Mouse (Mus musculus): ENCODE results near the gene Dusp8. TPM values are rescaled to one million over a fixed set of nuclear protein-coding genes. Genes with fewer than 3 reads are reported as not detected.

Dusp8 gene
- total RNA-seq, 1 experiment from 2014 or later: 0.15 TPM

DNA sequence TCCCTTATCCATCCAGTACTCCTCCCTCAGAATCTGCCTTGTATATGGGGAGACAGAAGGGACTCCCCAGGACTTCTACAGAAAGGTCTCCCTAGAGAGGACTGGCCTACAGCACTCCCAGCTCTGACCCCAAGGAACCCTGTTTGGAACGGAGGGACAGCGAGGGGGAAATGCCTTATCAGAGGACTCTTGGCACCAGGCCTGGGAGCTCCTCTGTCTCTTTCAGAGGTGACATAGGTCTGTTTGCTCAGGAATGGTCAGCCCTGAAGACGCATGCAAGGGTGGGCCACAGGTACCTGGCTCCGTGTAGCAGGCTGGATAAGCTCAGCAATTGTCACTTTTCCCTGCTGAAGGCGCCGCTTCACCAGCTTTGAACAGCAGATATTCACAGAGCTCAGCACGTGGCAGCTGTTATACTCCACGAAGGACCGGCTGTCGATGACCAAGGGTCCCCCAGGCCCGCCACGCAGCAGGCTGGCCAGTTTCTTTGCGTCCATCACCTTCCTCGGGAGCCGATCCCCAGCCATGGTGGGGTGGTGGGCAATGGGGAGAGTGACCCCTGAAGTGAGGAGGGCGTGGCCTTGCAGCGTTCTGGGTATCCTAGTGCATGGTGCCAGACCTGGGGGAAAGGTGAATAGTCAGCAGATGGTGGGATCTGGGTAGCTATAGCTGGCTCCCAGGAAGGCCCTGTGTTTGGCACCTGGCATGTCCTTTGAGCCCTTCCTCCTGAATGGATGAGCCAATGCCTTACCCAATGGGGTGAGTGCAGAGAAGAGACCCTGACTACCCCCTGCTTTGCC is 5.8 kb downstream of the Dusp8 start:
- no peak for ATAC-seq (replicated peaks in 1 of 2; ENCODE audit: insufficient read depth in 1 of 2, low FRiP score in 2 of 2, low TSS enrichment in 1 of 2, low read depth in 1 of 2, poor library complexity in 2 of 2, severe bottlenecking in 2 of 2)

DNA sequence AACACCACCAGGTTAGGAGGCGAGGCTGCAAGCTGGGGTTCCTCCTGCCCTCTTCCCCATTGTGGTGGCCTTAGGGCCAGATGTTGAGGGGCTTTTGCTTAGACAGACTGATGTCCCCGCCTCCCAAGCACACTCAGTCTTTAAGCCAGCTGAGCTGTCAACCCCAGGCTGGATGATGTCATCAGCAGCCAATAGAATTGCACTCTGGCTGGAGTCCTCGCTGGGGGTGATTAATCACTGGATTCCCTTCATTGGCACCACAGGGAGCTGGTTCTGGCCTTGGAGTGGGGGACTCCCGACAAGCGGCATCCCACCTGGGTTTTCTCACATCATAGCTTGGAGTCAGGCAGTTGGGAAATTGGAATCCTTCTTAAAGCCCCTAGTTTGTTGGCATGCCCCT is 6.8 kb downstream of the Dusp8 start:
- ATAC-seq (replicated peaks in 1 of 2; ENCODE audit: insufficient read depth in 1 of 2, low FRiP score in 2 of 2, low TSS enrichment in 1 of 2, low read depth in 1 of 2, poor library complexity in 2 of 2, severe bottlenecking in 2 of 2): no peak; a peak in 1 of 4 replicates

DNA sequence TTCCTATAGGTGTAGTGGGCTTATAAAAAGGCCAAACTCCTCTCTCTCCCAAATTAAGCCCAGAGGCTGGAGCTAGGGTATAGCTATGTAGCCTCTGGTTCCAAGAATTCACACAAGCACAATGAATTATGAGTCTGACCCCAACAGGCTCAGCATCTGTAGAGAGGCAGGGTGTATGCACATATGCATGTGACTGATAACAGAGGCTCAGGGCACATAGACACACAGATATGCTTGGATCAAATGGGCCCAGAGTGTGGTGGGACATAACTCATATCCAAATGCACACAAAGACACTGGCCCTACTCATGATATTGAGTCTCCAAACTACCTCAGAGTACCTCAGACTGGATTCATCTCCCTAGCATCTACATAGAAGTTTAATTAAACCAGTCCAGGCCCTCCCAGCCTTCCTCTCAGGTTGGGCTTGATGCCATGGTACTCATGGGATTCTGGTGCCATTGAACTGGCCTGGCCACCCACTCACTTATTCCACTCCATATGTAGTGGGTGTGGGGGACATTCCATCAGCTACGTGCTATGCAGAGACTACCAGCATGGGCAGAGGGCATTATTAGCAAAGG is 8.5 kb downstream of the Dusp8 start:
- ATAC-seq (replicated peaks in 1 of 2; ENCODE audit: insufficient read depth in 1 of 2, low FRiP score in 2 of 2, low TSS enrichment in 1 of 2, low read depth in 1 of 2, poor library complexity in 2 of 2, severe bottlenecking in 2 of 2): no peak; a peak in 1 of 4 replicates

GRCm38 (mm10) chr7:142086159-142086905 is 9.3 kb downstream of the Dusp8 start:
- no peak for ATAC-seq (replicated peaks in 1 of 2; ENCODE audit: insufficient read depth in 1 of 2, low FRiP score in 2 of 2, low TSS enrichment in 1 of 2, low read depth in 1 of 2, poor library complexity in 2 of 2, severe bottlenecking in 2 of 2)

- no peak for ATAC-seq (replicated peaks in 1 of 2; ENCODE audit: insufficient read depth in 1 of 2, low FRiP score in 2 of 2, low TSS enrichment in 1 of 2, low read depth in 1 of 2, poor library complexity in 2 of 2, severe bottlenecking in 2 of 2)
Measured at GRCm38 (mm10) chr7:142084820-142085219, 10.8 kb downstream of the Dusp8 start.

DNA sequence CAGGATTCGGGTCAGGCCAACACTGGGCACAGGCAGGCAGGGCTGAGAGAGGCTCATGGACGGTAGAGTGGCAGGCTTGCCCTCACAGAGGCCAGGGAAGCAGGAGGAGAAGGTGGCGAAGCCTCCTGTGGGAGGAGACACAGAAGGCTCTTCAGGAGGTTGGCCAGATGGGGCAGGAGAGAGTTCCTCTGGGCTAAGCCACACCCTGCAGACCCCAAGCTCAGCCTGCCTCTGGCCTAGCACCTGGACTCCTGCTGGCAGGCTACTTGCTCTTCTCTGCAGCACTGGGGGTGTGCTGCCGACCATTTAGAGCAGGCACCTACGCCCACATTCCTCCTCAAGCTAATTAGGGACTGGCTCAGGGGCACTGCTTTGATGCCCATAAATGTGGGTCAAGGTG is 11.2 kb downstream of the Dusp8 start:
- ATAC-seq (replicated peaks in 1 of 2; ENCODE audit: insufficient read depth in 1 of 2, low FRiP score in 2 of 2, low TSS enrichment in 1 of 2, low read depth in 1 of 2, poor library complexity in 2 of 2, severe bottlenecking in 2 of 2): no peak

DNA sequence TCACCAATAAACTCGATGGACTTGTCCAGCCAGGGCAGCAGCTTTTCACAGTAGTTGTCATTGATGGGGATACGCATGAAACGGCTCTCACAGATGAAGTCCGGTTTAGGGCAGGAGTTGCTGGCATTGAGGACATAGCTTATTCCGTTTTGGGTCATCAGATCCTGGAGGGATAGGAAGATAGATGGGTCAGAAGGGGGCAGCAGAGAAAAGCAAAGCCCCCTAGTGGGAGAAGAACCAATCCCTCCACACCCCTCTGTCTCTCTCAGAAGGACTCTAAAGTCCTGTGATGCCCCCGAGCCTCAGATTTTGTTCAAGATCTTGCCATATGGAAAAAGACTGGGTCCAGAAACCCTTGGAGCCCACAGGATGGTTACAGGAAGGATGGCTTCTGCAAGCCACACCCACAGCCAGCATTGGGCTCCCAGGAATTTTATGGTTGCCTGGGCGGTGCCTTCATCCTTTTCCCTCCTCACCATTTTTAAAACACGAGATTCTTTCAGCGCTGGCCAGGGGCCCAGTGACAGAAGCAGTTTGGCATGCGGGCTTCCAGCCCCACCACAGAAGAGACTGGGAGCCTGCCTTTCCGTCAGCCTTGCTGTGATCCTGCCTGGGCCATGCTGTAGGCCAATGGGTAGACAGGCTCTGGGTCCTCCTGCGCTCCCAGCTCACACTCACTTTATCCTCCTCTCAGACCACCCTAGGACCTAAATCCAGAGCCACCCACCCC is 11.9 kb downstream of the Dusp8 start:
- no peak for ATAC-seq (replicated peaks in 1 of 2; ENCODE audit: insufficient read depth in 1 of 2, low FRiP score in 2 of 2, low TSS enrichment in 1 of 2, low read depth in 1 of 2, poor library complexity in 2 of 2, severe bottlenecking in 2 of 2)

DNA sequence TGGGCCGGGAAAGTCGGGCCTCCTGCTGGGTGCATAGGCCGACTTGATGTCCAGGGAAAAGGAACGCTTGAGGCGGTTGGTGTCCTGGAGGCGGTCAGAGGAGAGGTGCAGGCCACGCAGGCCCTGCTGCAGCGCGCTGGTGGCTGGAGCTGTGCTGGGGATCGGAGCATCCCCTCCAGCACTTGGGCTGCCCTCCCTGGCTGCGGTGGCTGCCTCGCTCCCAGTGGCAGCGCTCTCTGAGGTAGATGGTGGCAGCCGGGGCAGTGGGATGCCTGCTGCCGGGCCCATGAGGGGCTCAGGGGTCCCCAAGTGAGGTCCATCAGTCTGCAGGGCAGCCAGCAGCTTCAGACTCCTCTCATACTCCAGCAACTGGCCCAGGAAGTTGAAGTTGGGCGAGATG is 13.0 kb downstream of the Dusp8 start:
- ATAC-seq (replicated peaks in 1 of 2; ENCODE audit: insufficient read depth in 1 of 2, low FRiP score in 2 of 2, low TSS enrichment in 1 of 2, low read depth in 1 of 2, poor library complexity in 2 of 2, severe bottlenecking in 2 of 2): no peak

GRCm38 (mm10) chr7:142082179-142082578 is 13.5 kb downstream of the Dusp8 start:
- ATAC-seq (replicated peaks in 1 of 2; ENCODE audit: insufficient read depth in 1 of 2, low FRiP score in 2 of 2, low TSS enrichment in 1 of 2, low read depth in 1 of 2, poor library complexity in 2 of 2, severe bottlenecking in 2 of 2): no peak

- ATAC-seq (replicated peaks in 1 of 2; ENCODE audit: insufficient read depth in 1 of 2, low FRiP score in 2 of 2, low TSS enrichment in 1 of 2, low read depth in 1 of 2, poor library complexity in 2 of 2, severe bottlenecking in 2 of 2): no peak
Measured at GRCm38 (mm10) chr7:142081736-142082135, 13.9 kb downstream of the Dusp8 start.

DNA sequence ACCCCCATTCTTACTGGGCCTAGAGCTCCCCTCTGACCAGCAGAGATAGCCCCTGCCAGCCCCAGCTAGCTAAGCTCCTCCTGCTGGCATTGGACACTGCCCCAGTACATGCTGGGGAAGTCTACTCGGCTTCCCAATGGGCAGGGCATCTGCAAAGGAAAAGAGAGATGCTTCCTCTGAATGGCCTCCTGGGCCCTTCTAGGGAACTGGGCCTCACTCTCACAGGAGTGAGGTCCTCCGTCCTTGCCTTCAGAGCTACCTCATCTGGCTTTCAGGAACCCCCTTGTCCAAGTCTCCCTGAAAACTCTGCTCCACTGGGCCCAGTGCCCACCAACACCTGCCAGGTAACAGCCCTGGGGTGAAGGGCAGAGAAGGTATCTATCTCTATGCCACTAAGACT is 14.8 kb downstream of the Dusp8 start:
- no peak for ATAC-seq (replicated peaks in 1 of 2; ENCODE audit: insufficient read depth in 1 of 2, low FRiP score in 2 of 2, low TSS enrichment in 1 of 2, low read depth in 1 of 2, poor library complexity in 2 of 2, severe bottlenecking in 2 of 2)

- peak in 1 of 2 experiments; percentile 19; a peak in 1 of 4 replicates for ATAC-seq (replicated peaks in 1 of 2; ENCODE audit: insufficient read depth in 1 of 2, low FRiP score in 2 of 2, low TSS enrichment in 1 of 2, low read depth in 1 of 2, poor library complexity in 2 of 2, severe bottlenecking in 2 of 2)
Measured at GRCm38 (mm10) chr7:142079365-142079764, 16.3 kb downstream of the Dusp8 start.

DNA sequence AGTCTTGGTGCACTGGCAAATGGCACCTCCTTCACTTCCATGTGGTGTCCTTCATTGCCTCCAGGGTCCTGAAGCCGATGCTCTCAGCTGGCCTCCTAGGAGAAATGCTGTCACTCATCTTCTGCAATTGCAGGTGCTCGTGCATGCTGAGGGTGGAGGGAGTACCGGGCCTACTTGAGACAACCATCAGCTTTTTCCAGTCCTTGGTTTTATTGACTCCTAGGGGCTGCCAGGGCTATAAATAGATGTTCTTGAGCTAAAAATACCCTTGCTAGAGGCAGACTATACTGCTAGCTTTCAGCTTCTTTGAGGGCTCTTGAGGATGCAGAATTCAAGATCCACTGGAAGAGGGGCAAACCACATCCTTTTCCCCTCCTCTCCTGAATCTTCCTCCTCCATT is 18.5 kb downstream of the Dusp8 start:
- ATAC-seq (replicated peaks in 1 of 2; ENCODE audit: insufficient read depth in 1 of 2, low FRiP score in 2 of 2, low TSS enrichment in 1 of 2, low read depth in 1 of 2, poor library complexity in 2 of 2, severe bottlenecking in 2 of 2): no peak

GRCm38 (mm10) chr7:142074146-142074886 is 21.3 kb downstream of the Dusp8 start:
- ATAC-seq (replicated peaks in 1 of 2; ENCODE audit: insufficient read depth in 1 of 2, low FRiP score in 2 of 2, low TSS enrichment in 1 of 2, low read depth in 1 of 2, poor library complexity in 2 of 2, severe bottlenecking in 2 of 2): no peak

GRCm38 (mm10) chr7:142071717-142072116 is 23.9 kb downstream of the Dusp8 start:
- ATAC-seq (replicated peaks in 1 of 2; ENCODE audit: insufficient read depth in 1 of 2, low FRiP score in 2 of 2, low TSS enrichment in 1 of 2, low read depth in 1 of 2, poor library complexity in 2 of 2, severe bottlenecking in 2 of 2): no peak

GRCm38 (mm10) chr7:142071212-142071578 is 24.4 kb downstream of the Dusp8 start:
- ATAC-seq (replicated peaks in 1 of 2; ENCODE audit: insufficient read depth in 1 of 2, low FRiP score in 2 of 2, low TSS enrichment in 1 of 2, low read depth in 1 of 2, poor library complexity in 2 of 2, severe bottlenecking in 2 of 2): peak; percentile 30 to 33; a peak in 3 of 4 replicates
